Mouse (Mus musculus): ENCODE results near the gene Fam107a. TPM values are rescaled to one million over a fixed set of nuclear protein-coding genes. Genes with fewer than 3 reads are reported as not detected.

The Fam107a gene
- 0.32 and 0.36 TPM in 2 replicates for polyA plus RNA-seq (2014; fragmentation: Nextera tagmentation; extraction: Ambion mirVana)

GRCm38 (mm10) chr14:8317194-8318097 is at the start of gene Fam107a:
Fam107a (minus strand) TSS chr14:8318023.
- Histone ChIP-seq H3K9me3 (ENCODE audit: control insufficient read depth, low read length) (no peaks in the 10 kb centered on the region), H3K27ac (replicated peaks in 1 of 2; ENCODE audit: control insufficient read depth in 1 of 2, insufficient read depth in 1 of 2, low read depth in 2 of 2, low read length in 2 of 2) (no peak within 1 kb of the TSS), H3K4me1 (ENCODE audit: control insufficient read depth in 2 of 2, insufficient read depth in 2 of 2, low read length in 2 of 2) (peaks cover 6 to 18% of the 10 kb centered on the region in 2 experiments; a peak in 3 of 4 replicates), H3K9ac (ENCODE audit: low read length) (peak within 1 kb of the TSS; percentile 34; the same call in 1 of the 2 replicates), H3K36me3 (ENCODE audit: control insufficient read depth, insufficient read depth, low read length) (no peaks in the 10 kb centered on the region), H3K4me3 (ENCODE audit: control insufficient read depth in 1 of 2, insufficient read depth in 1 of 2, low read depth in 1 of 2, low read length in 2 of 2) (peak within 1 kb of the TSS; percentile 7 to 38), H3K4me2 (ENCODE audit: low read length) (peak within 1 kb of the TSS; percentile 70), H3K27me3 (ENCODE audit: control insufficient read depth, insufficient read depth, low read length) (peaks cover 40% of the 10 kb centered on the region)
- WGBS = 10% methylated on average over 41 of the region's 41 CpGs
- no peak for ATAC-seq (ENCODE audit: insufficient number of reproducible peaks, insufficient read depth, low FRiP score, low read depth)

- H3K9ac ChIP-seq (ENCODE audit: low read length) = no peak overlapping the region
- no peak overlapping the region for H3K27ac ChIP-seq (replicated peaks in 1 of 2; ENCODE audit: control insufficient read depth in 1 of 2, insufficient read depth in 1 of 2, low read depth in 2 of 2, low read length in 2 of 2)
- no peaks in the 10 kb centered on the region for H3K27me3 ChIP-seq (ENCODE audit: control insufficient read depth, insufficient read depth, low read length)
- H3K9me3 ChIP-seq (ENCODE audit: control insufficient read depth, low read length) = no peaks in the 10 kb centered on the region
- no peak overlapping the region for H3K4me3 ChIP-seq (ENCODE audit: control insufficient read depth in 1 of 2, insufficient read depth in 1 of 2, low read depth in 1 of 2, low read length in 2 of 2)
- no peak for ATAC-seq (ENCODE audit: insufficient number of reproducible peaks, insufficient read depth, low FRiP score, low read depth)
- WGBS = 4% methylated on average over 1 of the region's 1 CpGs
- no peaks in the 10 kb centered on the region for H3K4me1 ChIP-seq (ENCODE audit: control insufficient read depth in 2 of 2, insufficient read depth in 2 of 2, low read length in 2 of 2)
- no peak overlapping the region for H3K4me2 ChIP-seq (ENCODE audit: low read length)
- H3K36me3 ChIP-seq (ENCODE audit: control insufficient read depth, insufficient read depth, low read length) = no peaks in the 10 kb centered on the region
Observed at GRCm38 (mm10) chr14:8367121-8367520, 49.3 kb upstream of the Fam107a start.

- H3K4me1 ChIP-seq (ENCODE audit: control insufficient read depth in 2 of 2, insufficient read depth in 2 of 2, low read length in 2 of 2) = no peaks in the 10 kb centered on the region
- WGBS = 77% methylated on average over 6 of the region's 6 CpGs
- H3K9ac ChIP-seq (ENCODE audit: low read length) = no peak overlapping the region
- no peak overlapping the region for H3K4me2 ChIP-seq (ENCODE audit: low read length)
- H3K27ac ChIP-seq (replicated peaks in 1 of 2; ENCODE audit: control insufficient read depth in 1 of 2, insufficient read depth in 1 of 2, low read depth in 2 of 2, low read length in 2 of 2) = no peak overlapping the region
- H3K9me3 ChIP-seq (ENCODE audit: control insufficient read depth, low read length) = no peaks in the 10 kb centered on the region
- H3K27me3 ChIP-seq (ENCODE audit: control insufficient read depth, insufficient read depth, low read length) = no peaks in the 10 kb centered on the region
- no peak overlapping the region for H3K4me3 ChIP-seq (ENCODE audit: control insufficient read depth in 1 of 2, insufficient read depth in 1 of 2, low read depth in 1 of 2, low read length in 2 of 2)
- H3K36me3 ChIP-seq (ENCODE audit: control insufficient read depth, insufficient read depth, low read length) = no peaks in the 10 kb centered on the region
- ATAC-seq (ENCODE audit: insufficient number of reproducible peaks, insufficient read depth, low FRiP score, low read depth) = no peak
Observed at GRCm38 (mm10) chr14:8365833-8366232, 48.0 kb upstream of the Fam107a start.

- Histone ChIP-seq H3K4me2 (ENCODE audit: low read length) (no peak overlapping the region), H3K4me1 (ENCODE audit: control insufficient read depth in 2 of 2, insufficient read depth in 2 of 2, low read length in 2 of 2) (no peaks in the 10 kb centered on the region), H3K36me3 (ENCODE audit: control insufficient read depth, insufficient read depth, low read length) (no peaks in the 10 kb centered on the region), H3K4me3 (ENCODE audit: control insufficient read depth in 1 of 2, insufficient read depth in 1 of 2, low read depth in 1 of 2, low read length in 2 of 2) (no peak overlapping the region), H3K9me3 (ENCODE audit: control insufficient read depth, low read length) (no peaks in the 10 kb centered on the region), H3K27me3 (ENCODE audit: control insufficient read depth, insufficient read depth, low read length) (no peaks in the 10 kb centered on the region), H3K9ac (ENCODE audit: low read length) (no peak overlapping the region), H3K27ac (replicated peaks in 1 of 2; ENCODE audit: control insufficient read depth in 1 of 2, insufficient read depth in 1 of 2, low read depth in 2 of 2, low read length in 2 of 2) (no peak overlapping the region)
- WGBS = 66% methylated on average over 9 of the region's 9 CpGs
- no peak for ATAC-seq (ENCODE audit: insufficient number of reproducible peaks, insufficient read depth, low FRiP score, low read depth)
Observed at GRCm38 (mm10) chr14:8356836-8357235, 39.0 kb upstream of the Fam107a start.

GRCm38 (mm10) chr14:8355999-8356501 is 38.2 kb upstream of the Fam107a start:
- WGBS = 40% methylated on average over 6 of the region's 6 CpGs
- no peak overlapping the region for H3K4me3 ChIP-seq (ENCODE audit: control insufficient read depth in 1 of 2, insufficient read depth in 1 of 2, low read depth in 1 of 2, low read length in 2 of 2)
- no peaks in the 10 kb centered on the region for H3K27me3 ChIP-seq (ENCODE audit: control insufficient read depth, insufficient read depth, low read length)
- H3K27ac ChIP-seq (replicated peaks in 1 of 2; ENCODE audit: control insufficient read depth in 1 of 2, insufficient read depth in 1 of 2, low read depth in 2 of 2, low read length in 2 of 2) = no peak overlapping the region
- no peaks in the 10 kb centered on the region for H3K36me3 ChIP-seq (ENCODE audit: control insufficient read depth, insufficient read depth, low read length)
- ATAC-seq (ENCODE audit: insufficient number of reproducible peaks, insufficient read depth, low FRiP score, low read depth) = no peak; the same call in 1 of the 2 replicates
- no peak overlapping the region for H3K4me2 ChIP-seq (ENCODE audit: low read length)
- no peak overlapping the region for H3K9ac ChIP-seq (ENCODE audit: low read length)
- H3K4me1 ChIP-seq (ENCODE audit: control insufficient read depth in 2 of 2, insufficient read depth in 2 of 2, low read length in 2 of 2) = no peaks in the 10 kb centered on the region
- H3K9me3 ChIP-seq (ENCODE audit: control insufficient read depth, low read length) = no peaks in the 10 kb centered on the region

GRCm38 (mm10) chr14:8348927-8349326 is 31.1 kb upstream of the Fam107a start:
- no peak for ATAC-seq (ENCODE audit: insufficient number of reproducible peaks, insufficient read depth, low FRiP score, low read depth)
- no peak overlapping the region for H3K4me3 ChIP-seq (ENCODE audit: control insufficient read depth in 1 of 2, insufficient read depth in 1 of 2, low read depth in 1 of 2, low read length in 2 of 2)
- no peak overlapping the region for H3K9ac ChIP-seq (ENCODE audit: low read length)
- no peaks in the 10 kb centered on the region for H3K27me3 ChIP-seq (ENCODE audit: control insufficient read depth, insufficient read depth, low read length)
- no peaks in the 10 kb centered on the region for H3K9me3 ChIP-seq (ENCODE audit: control insufficient read depth, low read length)
- no peak overlapping the region for H3K27ac ChIP-seq (replicated peaks in 1 of 2; ENCODE audit: control insufficient read depth in 1 of 2, insufficient read depth in 1 of 2, low read depth in 2 of 2, low read length in 2 of 2)
- 66% methylated on average over 9 of the region's 9 CpGs for WGBS
- H3K4me2 ChIP-seq (ENCODE audit: low read length) = no peak overlapping the region
- H3K4me1 ChIP-seq (ENCODE audit: control insufficient read depth in 2 of 2, insufficient read depth in 2 of 2, low read length in 2 of 2) = no peaks in the 10 kb centered on the region
- H3K36me3 ChIP-seq (ENCODE audit: control insufficient read depth, insufficient read depth, low read length) = no peaks in the 10 kb centered on the region

- ATAC-seq (ENCODE audit: insufficient number of reproducible peaks, insufficient read depth, low FRiP score, low read depth) = 0 out of 2 replicates have a peak, but pooled peaks have one; percentile 6
- 22% methylated on average over 7 of the region's 7 CpGs for WGBS
Observed at GRCm38 (mm10) chr14:8346255-8346997, 28.6 kb upstream of the Fam107a start.

More at GRCm38 (mm10) chr14:8346255-8346997, 28.6 kb upstream of the Fam107a start:
- H3K27me3 ChIP-seq (ENCODE audit: control insufficient read depth, insufficient read depth, low read length) = no peaks in the 10 kb centered on the region
- no peak overlapping the region for H3K9ac ChIP-seq (ENCODE audit: low read length)
- peaks cover 6 to 11% of the 10 kb centered on the region in 2 experiments for H3K4me1 ChIP-seq (ENCODE audit: control insufficient read depth in 2 of 2, insufficient read depth in 2 of 2, low read length in 2 of 2)
- H3K36me3 ChIP-seq (ENCODE audit: control insufficient read depth, insufficient read depth, low read length) = no peaks in the 10 kb centered on the region
- H3K27ac ChIP-seq (replicated peaks in 1 of 2; ENCODE audit: control insufficient read depth in 1 of 2, insufficient read depth in 1 of 2, low read depth in 2 of 2, low read length in 2 of 2) = no peak overlapping the region
- no peaks in the 10 kb centered on the region for H3K9me3 ChIP-seq (ENCODE audit: control insufficient read depth, low read length)
- H3K4me3 ChIP-seq (ENCODE audit: control insufficient read depth in 1 of 2, insufficient read depth in 1 of 2, low read depth in 1 of 2, low read length in 2 of 2) = no peak overlapping the region
- no peak overlapping the region for H3K4me2 ChIP-seq (ENCODE audit: low read length)

All from heart, embryonic 14.5 days (tissue).